Mouse (Mus musculus) ES-CJ7 (cell line): Measurements from ENCODE around the gene Mdga2.

Experiments used
- DNase-seq: peaks from one replicate; pipeline ENCODE4 v3.0.0; 2011; ENCODE audit warnings: low read depth, low spot score

Mdga2 gene

GRCm38 (mm10) chr12:67222221-67223025 lies at the start of gene Mdga2:
Gene Mdga2 (minus strand): TSS chr12:67222549.
- peak; percentile 23 for DNase-seq

- DNase-seq: peak; percentile 50
These were observed 45.1 kb upstream of the Mdga2 start for GRCm38 (mm10) chr12:67267409-67267808.

DNA sequence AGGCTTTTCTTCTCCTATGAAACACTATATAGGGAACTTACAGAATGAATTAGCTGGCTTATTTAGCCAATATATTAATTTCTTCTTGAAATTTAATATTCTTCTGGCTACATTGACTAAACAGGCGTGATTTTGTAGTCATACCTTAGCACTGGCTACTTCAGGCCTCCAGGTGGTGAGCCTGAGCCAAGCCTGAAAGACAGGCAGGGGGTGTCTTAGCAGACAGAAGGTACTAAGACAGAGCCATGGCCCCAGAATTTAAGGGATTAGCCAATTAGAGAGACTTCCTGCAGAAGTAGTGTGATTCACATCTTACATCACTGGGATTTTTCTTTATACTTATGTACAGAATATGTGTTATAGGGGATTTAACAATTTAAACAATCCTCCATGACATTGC lies 1.2 kb upstream of the Mdga2 start:
- peak; percentile 3 for DNase-seq

DNA sequence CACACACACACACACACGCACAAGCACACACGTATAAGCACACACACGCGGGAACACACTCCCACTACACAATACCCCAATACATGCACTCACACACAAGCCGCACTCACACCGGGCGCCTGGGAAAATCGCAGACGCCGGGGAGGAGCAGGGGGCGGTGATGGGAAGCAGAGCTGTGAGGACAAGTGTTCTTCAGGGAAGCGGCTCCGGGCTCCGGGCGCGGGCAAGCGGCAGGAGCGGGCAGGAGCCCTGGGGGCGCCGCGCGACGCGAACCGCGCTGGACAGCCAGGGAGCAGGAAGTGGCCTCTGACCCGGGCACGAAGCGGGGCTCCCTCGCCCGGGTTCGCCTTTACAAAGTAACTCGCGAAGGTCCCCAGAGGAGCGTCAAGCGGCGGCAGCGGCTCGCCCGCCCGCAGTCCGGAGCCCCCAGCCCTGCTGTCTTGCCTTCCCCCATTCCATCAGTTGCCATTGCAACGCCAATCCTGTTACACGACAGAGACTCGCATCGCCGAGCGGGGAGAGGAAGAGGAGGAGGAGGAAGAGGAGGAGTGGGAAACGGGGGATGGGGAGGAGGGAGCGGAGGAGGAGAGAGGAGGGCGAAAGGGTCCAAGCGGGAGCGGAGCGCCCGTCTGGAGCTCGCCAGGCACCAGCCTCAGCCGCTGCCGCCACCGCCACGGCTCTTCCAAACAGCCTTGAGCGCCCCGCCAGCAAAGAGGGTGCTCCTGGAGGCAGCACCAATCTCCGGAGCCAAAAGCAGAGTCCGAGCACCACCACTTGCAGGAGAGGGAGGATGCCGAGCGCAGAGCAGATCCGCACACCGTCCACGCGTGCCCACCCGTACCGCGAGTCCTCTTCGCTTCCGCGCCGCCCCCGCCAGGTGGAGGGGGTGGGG lies 774 bp downstream of the Mdga2 start:
- peak; percentile 55 for DNase-seq

DNA sequence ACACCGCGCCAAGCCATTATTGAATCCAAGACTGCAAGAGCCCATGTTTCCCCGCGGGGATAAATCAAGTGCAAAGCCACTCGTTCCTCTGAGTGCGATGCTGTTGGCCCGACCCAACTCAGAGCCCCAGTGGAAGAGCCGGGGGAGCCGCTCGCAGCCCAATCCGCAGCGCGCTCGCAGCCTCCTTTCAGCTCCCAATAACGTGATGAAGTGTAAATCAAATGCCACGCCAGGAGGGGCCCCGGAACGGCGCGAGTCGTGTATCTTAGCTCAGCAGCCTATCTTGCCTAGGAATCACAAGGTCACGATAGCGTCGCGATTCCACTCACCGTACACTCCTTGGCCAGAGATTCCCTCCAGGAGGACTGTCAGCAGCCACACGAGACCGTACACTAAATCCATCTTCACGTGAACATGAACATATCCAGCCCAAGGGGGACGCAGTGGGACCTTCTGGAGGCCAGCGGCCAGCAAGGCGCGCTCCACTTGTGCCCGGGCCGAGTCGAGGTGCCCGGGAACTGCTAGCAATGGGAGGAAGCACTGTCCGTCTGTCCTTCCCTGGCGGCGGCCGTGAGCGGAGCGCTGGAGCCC lies 1.6 kb downstream of the Mdga2 start:
- peak; percentile 30 for DNase-seq

- DNase-seq: peak; percentile 6
These were observed 2.3 kb downstream of the Mdga2 start for GRCm38 (mm10) chr12:67220041-67220440.

- DNase-seq: peak; percentile 11
These were observed 2.8 kb downstream of the Mdga2 start for GRCm38 (mm10) chr12:67219564-67219963.

DNA sequence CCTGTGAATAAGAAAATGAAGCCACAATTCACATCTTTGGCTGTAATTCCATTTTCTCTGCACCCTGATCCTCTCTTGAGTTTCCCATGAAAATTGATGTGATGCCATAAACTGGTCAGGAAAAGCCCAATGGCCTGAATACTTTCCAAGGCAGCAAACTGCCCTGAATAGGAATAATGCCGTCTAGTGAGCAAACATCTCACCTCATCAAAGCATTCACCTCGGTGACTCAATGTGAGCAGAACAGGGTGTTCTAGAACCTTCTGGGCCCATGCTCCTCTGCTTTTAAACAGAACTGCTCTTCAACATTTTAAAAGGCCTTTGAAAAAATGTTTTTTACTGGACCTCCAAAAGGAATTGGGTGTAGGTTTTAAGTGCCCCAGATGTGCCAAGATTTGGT lies 9.5 kb downstream of the Mdga2 start:
- DNase-seq: no peak

DNA sequence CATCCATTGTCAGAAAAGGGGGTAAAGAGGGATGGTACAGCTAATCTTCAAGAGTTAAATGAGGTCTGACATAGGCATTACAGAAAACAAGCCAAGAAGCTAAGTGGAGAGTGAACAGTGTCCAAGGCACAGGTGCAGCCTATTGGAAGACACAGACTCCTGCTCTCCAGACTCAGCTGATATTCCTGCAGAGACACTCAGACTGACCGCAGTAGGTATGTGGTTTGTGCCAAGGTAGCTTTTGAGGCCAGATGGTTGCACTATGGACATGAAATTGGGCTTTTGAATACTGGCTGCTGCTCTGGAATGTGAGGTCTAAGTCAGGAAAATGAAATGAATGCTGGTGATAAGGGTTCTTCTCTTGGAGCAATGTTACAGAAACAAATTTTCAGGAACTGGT lies 44.2 kb downstream of the Mdga2 start:
- DNase-seq: no peak

GRCm38 (mm10) chr12:67156569-67157237 lies 65.6 kb downstream of the Mdga2 start:
- no peak for DNase-seq

GRCm38 (mm10) chr12:67153077-67153476 lies 69.3 kb downstream of the Mdga2 start:
- DNase-seq: no peak

DNA sequence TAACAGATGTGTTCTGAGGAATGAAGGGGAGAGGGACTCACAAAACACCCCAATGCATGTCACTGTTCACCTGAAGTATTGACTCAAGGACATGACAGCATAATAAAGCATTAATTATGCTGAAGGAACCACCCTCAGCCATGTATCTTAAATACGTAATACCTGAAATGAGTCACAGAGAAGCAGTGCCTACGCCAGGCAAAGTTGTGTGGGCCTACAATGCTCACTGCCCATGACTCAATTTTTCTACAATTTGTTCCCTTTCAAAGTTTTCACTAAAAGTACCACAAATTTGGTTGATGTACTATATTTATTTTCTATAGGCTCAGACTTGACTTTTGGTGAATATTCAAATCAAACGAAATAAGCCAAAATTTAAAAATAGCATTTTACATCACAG lies 80.7 kb downstream of the Mdga2 start:
- no peak for DNase-seq

DNA sequence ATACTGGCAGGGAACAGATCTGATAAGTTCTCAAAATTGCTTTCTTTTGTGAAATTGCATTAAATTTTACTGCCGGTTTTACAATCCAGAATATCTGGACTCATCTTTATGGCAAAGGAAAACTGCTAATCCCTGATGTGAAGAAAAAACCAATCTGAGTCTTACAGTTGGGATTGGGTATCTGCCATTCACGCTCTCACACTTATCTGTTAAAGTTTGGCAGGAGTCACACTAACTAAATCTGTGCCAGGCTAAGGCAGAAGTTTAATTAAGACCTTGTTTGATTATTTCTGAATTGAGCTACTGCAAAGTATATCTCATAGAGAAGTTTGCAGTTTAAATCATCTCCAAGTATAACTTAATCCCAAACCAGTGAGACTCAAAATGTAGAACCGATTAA lies 82.2 kb downstream of the Mdga2 start:
- no peak for DNase-seq

DNA sequence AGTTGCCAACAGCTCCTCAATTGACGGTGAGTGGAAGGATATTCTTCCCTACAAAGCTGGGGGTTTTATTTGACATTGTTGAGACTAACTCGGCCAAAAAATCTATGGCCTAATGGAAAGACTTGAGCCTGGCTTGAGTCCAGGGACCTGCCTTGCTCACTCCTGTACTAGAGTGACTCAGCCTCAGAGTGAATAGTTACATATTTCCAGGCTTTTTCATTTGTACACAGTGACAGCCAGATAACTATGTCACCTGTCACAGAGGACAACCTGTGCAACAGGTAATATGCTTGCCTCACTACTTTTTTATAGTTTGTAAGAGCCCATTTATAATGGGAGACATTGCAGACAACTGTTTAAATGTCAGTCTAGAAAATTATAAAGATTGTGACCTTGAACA lies 94.9 kb downstream of the Mdga2 start:
- DNase-seq: no peak

GRCm38 (mm10) chr12:67123874-67124273 lies 98.5 kb downstream of the Mdga2 start:
- no peak for DNase-seq

DNA sequence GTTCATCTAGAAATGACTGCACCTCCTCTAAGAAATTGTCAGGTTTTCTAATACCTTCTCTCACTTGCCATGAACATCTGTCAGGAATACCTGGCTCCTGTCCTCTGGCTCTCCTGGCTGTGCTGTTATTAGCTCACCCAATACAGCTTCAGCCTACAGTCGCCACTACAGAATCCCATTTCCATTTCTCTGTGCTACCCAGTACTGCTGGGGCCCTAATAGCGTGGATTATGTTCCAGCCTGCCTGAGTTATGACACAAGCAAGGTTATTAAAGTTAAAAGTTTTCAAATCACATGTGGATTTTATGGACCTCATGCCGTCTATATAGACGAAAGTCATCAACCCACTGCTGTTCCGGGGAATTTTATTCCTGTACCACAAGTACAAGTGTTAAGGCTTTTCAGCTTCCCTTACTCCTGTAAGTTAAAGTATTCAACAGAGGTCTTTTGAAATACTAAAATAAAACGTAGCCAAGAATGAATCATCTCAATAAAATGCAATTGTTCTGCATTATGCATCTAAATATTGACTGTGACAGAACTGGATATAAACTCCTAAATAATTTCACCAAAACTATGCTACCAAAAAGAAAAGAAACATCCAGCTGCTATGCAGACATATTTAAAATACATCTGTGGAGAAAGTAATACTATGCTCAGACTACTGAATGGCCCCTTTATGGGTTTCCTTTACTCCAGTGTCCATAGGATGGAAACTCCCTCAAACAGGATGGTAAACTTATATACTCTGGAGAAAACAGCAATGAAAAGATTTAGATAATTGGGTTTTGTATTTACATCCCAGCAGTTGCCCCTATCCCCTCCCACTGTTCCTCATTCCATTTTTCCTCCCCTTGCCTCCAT lies 103.5 kb downstream of the Mdga2 start:
- no peak for DNase-seq

DNA sequence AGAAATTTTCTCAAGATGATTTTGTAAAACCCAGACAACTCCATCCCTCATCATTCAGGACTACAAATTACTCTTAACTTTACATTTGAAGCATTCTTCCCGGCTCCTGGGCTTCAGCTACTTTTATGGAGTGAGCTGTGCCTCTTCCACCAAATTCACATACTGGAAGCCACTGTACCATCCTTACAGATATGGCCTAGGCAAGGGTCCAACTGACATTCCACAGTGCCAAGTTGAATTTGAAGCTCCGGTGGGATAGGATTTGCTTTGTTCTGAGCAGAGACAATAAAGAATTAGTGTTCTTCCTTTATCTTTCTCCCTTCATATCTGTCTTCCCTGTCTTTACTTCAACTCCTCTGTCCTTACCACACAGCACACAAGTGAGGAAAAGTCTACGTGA lies 118.2 kb downstream of the Mdga2 start:
- DNase-seq: no peak

- DNase-seq: no peak
These were observed 127.9 kb downstream of the Mdga2 start for GRCm38 (mm10) chr12:67094414-67094813.

DNA sequence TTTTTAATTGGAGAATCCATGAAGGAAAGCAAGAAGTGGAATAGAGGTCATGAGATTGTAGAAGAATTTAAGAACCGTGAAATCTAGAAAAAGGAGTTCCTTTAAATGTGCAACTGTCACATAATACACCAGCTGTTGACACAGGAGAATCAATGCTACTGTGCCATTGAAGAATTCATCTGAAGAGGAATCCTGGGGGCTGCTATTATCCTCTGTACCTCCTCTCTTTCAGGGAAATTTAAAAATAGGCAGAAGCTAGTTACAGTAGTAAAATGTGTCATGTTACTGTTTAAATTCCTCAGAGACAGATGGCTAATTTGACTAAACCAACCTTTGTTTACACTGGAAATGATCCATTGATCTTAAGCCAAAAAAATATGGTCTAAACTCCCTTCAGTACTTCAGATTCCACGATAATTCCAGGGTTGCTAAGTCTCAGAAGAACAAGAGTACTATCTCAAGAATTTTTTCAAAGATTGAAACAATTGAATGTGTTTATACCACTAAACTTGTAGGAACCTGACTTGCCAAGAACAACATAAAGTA lies 131.9 kb downstream of the Mdga2 start:
- no peak for DNase-seq
